Mouse (Mus musculus) lung, embryonic 15.5 days (tissue): ENCODE measurements around the gene Lrriq4. TPM values are rescaled to one million over a fixed set of nuclear protein-coding genes. Genes with fewer than 3 reads are reported as not detected.

Experiments
- polyA plus RNA-seq: library from polyadenylated mRNA; unstranded; fragments of >200 nt; fragmentation: Nextera tagmentation; extraction: Ambion mirVana; gene quantifications from 2 replicates; pipeline ENCODE4 v1.2.1, GENCODE M21; 2015

The Lrriq4 gene
- polyA plus RNA-seq, 1 experiment from 2014 or later, result not detected

Other genes starting within 250 kb of the Lrriq4 start
- gene Mecom, start 96.5 kb upstream of the Lrriq4 start, polyA plus RNA-seq, result 65.4 and 68.8 TPM in 2 replicates
- gene Actrt3, start 44.6 kb upstream of the Lrriq4 start, polyA plus RNA-seq, result not detected in 2 replicates
- gene Mynn, start 42.4 kb upstream of the Lrriq4 start, polyA plus RNA-seq, result 28.1 and 31.7 TPM in 2 replicates
- gene Lrrc34, start 3.4 kb downstream of the Lrriq4 start, polyA plus RNA-seq, result 2.9 and 3.1 TPM in 2 replicates
- 0.09 and 0.18 TPM in 2 replicates for gene Lrrc31, start 55.3 kb downstream of the Lrriq4 start, polyA plus RNA-seq
- gene Samd7, start 101.8 kb downstream of the Lrriq4 start, polyA plus RNA-seq, result not detected in 2 replicates
- gene Sec62, start 148.4 kb downstream of the Lrriq4 start, polyA plus RNA-seq, result 72.1 and 74.5 TPM in 2 replicates
- gene Gpr160, start 211.4 kb downstream of the Lrriq4 start, polyA plus RNA-seq, result 4.5 and 5.2 TPM in 2 replicates